Mouse (Mus musculus): ENCODE results near the gene Ikbip.

Ikbip gene

GRCm38 (mm10) chr10:91082550-91083392 is at the start of gene Ikbip, which contains the start of gene Apaf1:
TSS of gene Ikbip (plus strand) at chr10:91082940.
TSS of gene Apaf1 (minus strand) at chr10:91082770.
- DNase-seq (ENCODE audit: low read depth, low spot score), result peak; percentile 99

DNA sequence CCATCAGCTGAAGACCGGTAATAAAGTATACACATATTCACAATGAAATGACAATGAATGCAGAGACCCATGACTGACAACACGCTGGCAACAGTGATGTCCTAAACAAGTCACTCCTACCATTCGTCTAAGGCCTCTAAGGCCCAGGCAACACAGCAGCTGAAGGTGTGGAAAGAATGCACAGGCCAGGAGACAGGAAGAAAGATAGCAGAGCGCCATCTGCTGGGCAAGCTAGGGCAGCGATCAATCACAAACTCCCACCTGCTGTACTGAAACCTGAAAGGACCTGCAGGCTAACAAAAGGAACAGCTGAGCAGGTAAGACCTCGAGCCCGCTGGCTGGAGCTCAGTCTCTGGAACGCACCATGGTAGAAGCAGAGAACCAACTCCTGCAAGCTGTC is 48.8 kb upstream of the Ikbip start:
- peak; percentile 63 for DNase-seq (ENCODE audit: low read depth, low spot score)

DNA sequence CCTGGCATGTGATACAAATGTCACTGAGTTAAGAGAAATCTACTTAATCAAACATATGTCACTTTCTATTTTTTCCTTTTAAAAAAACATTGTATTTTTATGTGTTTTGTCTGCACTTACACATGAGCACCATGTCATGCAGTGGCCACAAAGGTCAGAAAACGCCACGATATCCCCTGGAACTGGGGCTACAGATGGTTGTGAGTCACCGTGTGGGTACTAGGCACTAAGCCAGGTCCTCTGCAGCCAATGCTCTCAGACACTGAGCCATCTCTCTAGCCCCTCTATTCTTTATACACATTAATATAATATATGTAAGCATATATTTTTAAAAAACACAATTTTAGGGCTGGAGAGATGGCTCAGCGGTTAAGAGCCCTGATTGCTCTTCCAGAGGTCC is 33.0 kb upstream of the Ikbip start:
- no peak for DNase-seq (ENCODE audit: low read depth, low spot score)

- DNase-seq (ENCODE audit: low read depth, low spot score), result no peak
These were observed 31.6 kb upstream of the Ikbip start for GRCm38 (mm10) chr10:91051156-91051555.

DNA sequence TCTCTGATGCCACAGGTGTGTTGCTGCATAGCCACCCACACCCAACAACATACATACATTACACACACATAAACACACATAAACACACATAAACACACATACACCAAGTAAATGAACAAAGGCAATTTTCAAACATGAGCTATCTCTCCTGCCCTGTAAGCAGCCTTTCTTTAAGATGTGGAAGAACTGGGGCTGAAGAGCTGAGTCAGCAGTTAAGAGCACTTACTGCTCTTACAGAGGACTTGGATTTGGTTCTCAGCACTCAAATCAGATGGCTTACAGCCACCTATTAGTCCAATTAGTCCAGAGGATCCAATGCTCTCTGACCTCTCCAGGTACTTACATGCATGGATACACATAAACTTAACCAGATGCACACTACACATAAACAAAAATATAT is 30.0 kb upstream of the Ikbip start:
- DNase-seq (ENCODE audit: low read depth, low spot score), result no peak

GRCm38 (mm10) chr10:91060742-91061141 is 22.0 kb upstream of the Ikbip start:
- DNase-seq (ENCODE audit: low read depth, low spot score), result peak; percentile 15

- no peak for DNase-seq (ENCODE audit: low read depth, low spot score)
These were observed 20.4 kb upstream of the Ikbip start for GRCm38 (mm10) chr10:91062355-91062754.

DNA sequence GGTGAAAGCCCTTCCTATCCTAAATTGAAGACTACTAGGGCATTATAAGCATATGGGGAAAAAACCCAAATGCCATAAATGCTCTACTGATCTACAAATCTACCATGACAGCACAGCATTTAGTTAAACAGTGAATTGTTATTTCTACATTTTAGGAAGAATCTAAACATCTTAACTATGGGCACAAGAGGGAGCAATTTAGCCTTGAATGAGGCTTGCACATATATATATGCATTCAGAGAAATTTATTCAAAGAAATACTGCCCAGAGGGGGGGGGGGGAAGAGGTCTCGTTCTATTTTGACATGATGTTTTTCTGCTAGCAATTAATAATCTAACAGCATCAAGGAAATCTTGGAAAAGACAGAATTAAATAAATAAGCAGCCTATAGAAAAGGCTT is 11.0 kb upstream of the Ikbip start:
- no peak for DNase-seq (ENCODE audit: low read depth, low spot score)

DNA sequence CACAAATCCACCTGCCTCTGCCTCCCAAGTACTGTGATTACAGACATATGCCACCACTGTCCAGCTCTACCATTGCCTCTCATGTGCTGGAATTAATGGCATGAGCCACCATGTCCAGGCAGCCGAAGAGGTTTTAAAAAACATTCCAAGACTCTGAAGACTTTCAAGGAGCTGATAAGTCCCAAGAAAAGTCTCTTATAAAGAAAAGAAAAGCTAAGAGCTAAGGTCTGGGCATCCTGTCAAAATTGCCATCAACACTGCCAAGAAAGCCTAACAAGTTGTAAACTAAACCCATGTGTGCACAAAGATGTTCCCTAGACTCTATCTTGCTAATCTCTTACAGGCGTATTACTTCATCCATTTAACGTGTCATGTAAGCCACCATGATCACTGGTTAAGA is 9.4 kb upstream of the Ikbip start:
- no peak for DNase-seq (ENCODE audit: low read depth, low spot score)

DNA sequence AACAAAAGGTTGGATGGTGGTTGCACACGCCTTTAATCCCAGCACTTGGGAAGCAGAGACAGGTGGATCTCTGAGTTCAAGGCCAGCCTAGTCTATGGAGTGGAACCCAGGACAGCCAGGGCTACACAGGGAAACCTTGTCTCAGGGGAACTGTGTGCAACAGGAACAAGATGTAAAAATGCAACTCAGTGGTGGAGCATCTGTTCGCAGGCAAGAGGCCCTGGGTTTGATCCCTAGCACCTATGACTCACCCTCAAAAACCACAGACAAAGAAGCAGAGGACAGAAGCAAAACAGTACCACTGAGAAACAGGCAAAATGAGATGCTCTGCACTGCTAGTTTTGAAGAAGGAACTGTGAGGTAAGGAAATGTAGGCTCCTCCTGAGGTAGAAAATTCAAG is 6.1 kb upstream of the Ikbip start:
- DNase-seq (ENCODE audit: low read depth, low spot score), result no peak

DNA sequence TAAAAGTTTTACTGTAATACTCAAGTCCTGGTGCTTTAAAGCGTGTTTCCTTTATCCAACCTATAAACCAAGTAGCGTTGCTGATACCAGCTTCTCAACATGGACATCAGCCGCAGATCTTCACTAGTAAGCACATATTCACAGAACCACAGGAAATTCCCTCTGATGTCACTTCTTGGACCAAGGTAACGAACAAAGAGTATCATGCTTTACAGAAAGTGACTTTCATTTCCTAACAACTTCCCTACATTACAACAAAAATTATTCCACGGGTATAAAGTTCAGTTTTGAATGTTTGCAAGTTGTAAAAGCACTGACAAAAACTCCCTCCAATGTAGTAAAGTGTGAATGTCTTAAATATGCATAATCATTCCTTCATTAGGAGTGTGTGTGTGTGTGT is 2.2 kb upstream of the Ikbip start:
- no peak for DNase-seq (ENCODE audit: low read depth, low spot score)

DNA sequence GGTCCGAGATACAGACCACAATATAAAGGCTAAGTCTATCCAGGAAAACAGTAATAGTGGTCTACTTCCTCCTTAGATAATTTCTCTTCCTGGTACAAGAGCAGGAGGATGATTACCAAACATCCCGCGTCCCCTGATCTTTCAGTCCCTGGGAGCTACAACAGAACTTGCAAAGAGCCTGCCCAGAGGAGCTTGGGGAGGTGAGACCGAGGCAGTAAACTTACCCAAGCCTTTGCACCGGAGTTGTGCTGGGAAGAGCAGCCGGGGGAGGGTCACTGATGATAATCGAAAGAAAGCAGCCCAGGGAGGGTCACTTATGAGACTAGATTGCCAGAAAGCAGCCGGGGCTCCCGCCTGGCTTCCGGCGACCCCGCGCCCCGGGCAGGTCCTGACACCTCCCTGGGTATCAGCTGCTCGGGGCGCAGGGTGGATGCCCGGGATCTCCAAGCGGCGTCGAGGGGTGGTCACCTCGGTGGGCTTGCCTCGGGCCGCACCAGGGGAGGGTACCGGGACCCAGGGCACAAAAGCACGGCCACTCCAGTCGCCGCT is 707 bp upstream of the Ikbip start:
- DNase-seq (ENCODE audit: low read depth, low spot score), result no peak

GRCm38 (mm10) chr10:91083393-91083927 is 720 bp downstream of the Ikbip start:
- DNase-seq (ENCODE audit: low read depth, low spot score), result no peak

DNA sequence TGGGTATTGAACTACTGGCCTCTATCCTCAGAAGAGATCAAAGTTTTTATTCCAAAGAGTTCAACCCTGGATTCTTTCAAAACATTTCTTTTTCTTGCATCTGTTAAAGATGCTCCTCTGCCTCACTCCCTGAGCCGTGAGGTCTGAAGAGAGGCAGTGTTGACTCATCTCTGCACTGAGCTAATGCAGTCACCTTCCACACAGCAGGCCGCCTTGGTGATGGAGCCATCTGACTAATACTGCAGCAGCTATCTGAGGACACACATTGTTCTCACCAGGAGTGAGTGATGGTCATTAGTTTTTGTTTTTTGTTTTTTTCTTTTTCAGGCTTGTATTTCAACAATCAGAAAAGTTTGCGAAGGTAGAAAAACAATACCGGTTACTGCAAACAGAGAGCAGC is 10.1 kb downstream of the Ikbip start:
- no peak for DNase-seq (ENCODE audit: low read depth, low spot score)

DNA sequence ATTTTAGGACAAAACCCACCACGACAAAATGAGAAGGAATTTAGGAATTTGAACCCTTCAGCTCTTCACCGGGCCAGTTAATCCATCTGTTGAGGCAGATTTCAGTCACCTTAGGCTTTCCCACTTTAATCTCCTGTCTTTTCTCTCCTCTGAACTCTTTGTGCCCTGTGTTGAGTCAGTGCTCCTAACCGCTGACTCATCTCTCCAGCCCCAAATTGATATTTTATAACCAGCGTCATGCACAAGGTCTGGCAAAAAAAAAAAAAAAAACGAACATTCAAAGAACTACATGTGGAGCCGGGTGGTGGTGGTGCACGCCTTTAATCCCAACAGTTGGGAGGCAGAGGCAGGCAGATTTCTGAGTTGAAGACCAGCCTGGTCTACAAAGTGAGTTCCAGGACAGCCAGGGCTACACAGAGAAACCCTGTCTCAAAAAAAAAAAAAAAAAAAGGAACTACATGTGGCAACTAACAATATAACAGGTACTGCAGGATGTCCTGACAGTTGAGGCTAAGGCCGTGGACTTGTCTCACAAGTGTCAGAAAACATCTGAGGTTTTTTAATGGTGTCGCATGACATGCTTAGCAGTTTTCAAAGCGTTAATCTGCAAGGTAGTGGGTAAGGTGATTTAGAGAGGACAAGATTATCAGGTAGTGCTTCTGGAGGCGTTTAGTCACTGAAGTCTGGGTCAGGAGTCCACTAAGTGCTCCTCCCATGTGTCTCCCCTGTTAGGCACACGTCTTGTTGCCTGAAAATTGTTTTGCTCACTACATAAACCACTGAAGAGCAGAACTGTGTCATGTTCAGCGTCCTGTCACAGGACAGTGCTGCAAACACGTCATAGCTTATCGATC is 11.7 kb downstream of the Ikbip start:
- DNase-seq (ENCODE audit: low read depth, low spot score), result no peak

DNA sequence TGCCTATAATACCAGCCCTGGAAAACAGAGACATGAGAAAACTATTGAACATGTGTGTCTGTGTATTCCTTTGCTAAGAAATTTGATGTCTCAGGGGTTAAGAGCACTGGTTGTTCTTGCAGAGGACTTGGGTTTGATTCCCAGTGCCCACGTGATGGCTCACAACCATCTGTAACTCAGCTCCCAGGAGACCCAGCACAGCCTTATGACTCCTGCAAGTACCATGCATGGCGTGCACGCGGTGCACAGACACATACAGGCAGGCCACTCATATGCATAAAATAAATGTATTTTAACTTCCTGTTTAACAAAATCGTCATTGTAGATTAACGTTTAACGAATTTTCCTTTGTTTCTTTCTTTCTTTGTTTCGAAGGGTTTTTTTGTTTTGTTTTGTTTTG is 15.3 kb downstream of the Ikbip start:
- DNase-seq (ENCODE audit: low read depth, low spot score), result no peak

GRCm38 (mm10) chr10:91100101-91100500 is 17.4 kb downstream of the Ikbip start:
- no peak for DNase-seq (ENCODE audit: low read depth, low spot score)

- DNase-seq (ENCODE audit: low read depth, low spot score), result no peak
These were observed 19.2 kb downstream of the Ikbip start for GRCm38 (mm10) chr10:91101936-91102335.

DNA sequence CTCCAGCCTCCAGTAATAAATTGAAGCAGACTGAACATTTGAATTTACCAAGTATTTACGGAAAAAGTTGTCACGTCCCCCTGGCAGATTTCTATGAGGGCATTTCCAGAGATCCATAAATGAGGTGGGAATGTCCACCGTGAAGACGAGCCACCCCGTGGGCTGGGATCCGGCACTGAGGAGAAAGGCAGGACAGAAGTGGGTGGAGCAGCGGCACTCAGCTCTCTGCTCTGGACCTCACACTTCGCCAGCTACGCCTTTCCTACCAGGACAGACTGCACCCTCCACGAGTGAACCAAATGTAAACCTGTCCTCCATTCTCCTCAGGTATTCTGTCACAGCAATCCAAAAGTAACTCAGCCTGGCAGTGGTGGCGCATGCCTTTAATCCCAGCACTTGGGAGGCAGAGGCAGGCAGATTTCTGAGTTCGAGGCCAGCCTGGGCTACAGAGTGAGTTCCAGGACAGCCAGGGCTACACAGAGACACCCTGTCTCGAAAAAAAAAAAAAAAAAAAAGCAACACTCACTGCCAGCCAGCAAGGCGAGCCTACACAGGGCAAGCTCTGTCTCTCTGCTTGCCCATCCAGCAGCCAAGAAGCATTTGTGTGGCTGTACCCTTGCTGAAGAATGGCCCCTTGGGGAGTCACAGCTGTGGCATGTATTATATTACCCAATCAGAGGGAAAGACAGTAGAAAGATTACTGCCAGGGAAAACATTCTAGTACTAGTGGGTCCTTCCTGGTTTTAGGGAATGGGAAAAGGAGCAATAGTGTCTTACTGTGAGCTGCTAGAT is 20.3 kb downstream of the Ikbip start:
- no peak for DNase-seq (ENCODE audit: low read depth, low spot score)

DNA sequence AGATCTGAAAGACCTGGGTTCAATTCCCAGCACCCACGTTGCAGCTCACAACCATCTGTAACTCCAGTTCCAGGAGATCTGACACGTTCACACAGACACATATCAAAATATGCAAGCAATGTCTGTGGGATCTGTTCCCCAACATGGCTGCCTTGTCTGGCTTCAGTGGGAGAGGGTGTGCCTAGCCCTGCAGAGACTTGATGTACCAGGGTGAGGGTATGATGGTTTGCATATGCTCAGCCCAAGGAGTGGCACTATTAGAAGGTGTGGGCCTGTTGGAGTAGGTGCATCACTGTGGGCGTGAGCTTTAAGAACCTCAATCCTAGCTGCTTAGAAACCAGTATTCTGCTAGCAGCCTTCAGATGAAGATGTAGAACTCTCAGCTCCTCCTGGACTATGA is 23.2 kb downstream of the Ikbip start:
- DNase-seq (ENCODE audit: low read depth, low spot score), result no peak

- no peak for DNase-seq (ENCODE audit: low read depth, low spot score)
These were observed 27.1 kb downstream of the Ikbip start for GRCm38 (mm10) chr10:91109841-91110240.
